Mouse (Mus musculus) kidney, postnatal 0 days (tissue): Measurements from ENCODE around the gene Ddi2. TPM values are rescaled to one million over a fixed set of nuclear protein-coding genes. Genes with fewer than 3 reads are reported as not detected.

Experiments used
- ATAC-seq: fragments of 200-750 bp; cut with Nextera tagmentation; replicated peaks from 2 replicates; pipeline ENCODE4 v1.8.0; 2017; ENCODE audit warnings: low read depth, moderate number of reproducible peaks, moderate TSS enrichment, moderate library complexity; ENCODE audit not compliant: low FRiP score
- DNase-seq: peaks from one replicate; pipeline ENCODE4 v3.0.0-alpha.2; 2016; ENCODE audit warnings: low spot score
- H3K27ac ChIP-seq: fragments of 300-500 bp; sonication (generic); 2 replicates; pipeline ENCODE4 v1.5.1; 2014; ENCODE audit warnings: mild to moderate bottlenecking
- H3K27me3 ChIP-seq: fragments of 300-500 bp; sonication (generic); 2 replicates; pipeline ENCODE4 v1.6.1; 2014; ENCODE audit warnings: low read length, mixed read lengths; ENCODE audit not compliant: insufficient read depth
- H3K36me3 ChIP-seq: fragments of 300-500 bp; sonication (generic); 2 replicates; pipeline ENCODE4 v1.6.1; 2014; ENCODE audit warnings: low read length, mixed read lengths; ENCODE audit not compliant: insufficient read depth
- H3K4me1 ChIP-seq: fragments of 300-500 bp; sonication (generic); replicated peaks from 2 replicates; pipeline ENCODE4 v1.6.1; 2014; ENCODE audit warnings: antibody characterized with exemption, low read length, mixed read lengths; ENCODE audit not compliant: insufficient read depth
- H3K4me2 ChIP-seq: fragments of 300-500 bp; sonication (generic); 2 replicates; pipeline ENCODE4 v1.6.1; 2014; ENCODE audit warnings: mild to moderate bottlenecking, low read length, moderate library complexity, mixed read lengths
- H3K4me3 ChIP-seq: fragments of 300-500 bp; sonication (generic); replicated peaks from 2 replicates; pipeline ENCODE4 v1.5.1; 2014; ENCODE audit warnings: low read depth, low read length
- H3K9ac ChIP-seq: fragments of 300-500 bp; sonication (generic); 2 replicates; pipeline ENCODE4 v1.6.1; 2014; ENCODE audit warnings: low read depth, low read length
- H3K9me3 ChIP-seq: fragments of 300-500 bp; sonication (generic); replicated peaks from 2 replicates; pipeline ENCODE4 v1.6.1; 2016; ENCODE audit warnings: low read length, inconsistent platforms, mixed read lengths
- CTCF ChIP-seq: IDR thresholded peaks from 2 replicates; pipeline ENCODE4 v1.5.1; 2016; ENCODE audit warnings: antibody characterized with exemption, low read depth, mild to moderate bottlenecking, moderate library complexity
- WGBS: fragments of 180-500 bp; shearing (Covaris S2); extraction: QIAGEN DNeasy Blood & Tissue Kit; methylation state at CpG from one replicate; pipeline ENCODE4 v1.1.7; 2014; 5-methylcytosine and 5-hydroxymethylcytosine counted together
- polyA plus RNA-seq: library from polyadenylated mRNA; unstranded; fragments of >200 nt; fragmentation: Nextera tagmentation; extraction: Ambion mirVana; gene quantifications from 2 replicates; pipeline ENCODE4 v1.2.1, GENCODE M21; 2015

Gene Ddi2
- polyA plus RNA-seq, 1 experiment from 2014 or later: 16.4 TPM

- Histone ChIP-seq H3K4me1 (no peaks in the 10 kb centered on the region), H3K9me3 (no peaks in the 10 kb centered on the region), H3K9ac (no peak overlapping the region), H3K4me2 (no peak overlapping the region), H3K4me3 (no peak overlapping the region), H3K27ac (no peak overlapping the region), H3K36me3 (peaks cover 8% of the 10 kb centered on the region; the same call in 1 of the 2 replicates), H3K27me3 (no peaks in the 10 kb centered on the region)
- 83% methylated on average over 10 of the region's 10 CpGs for WGBS
- DNase-seq (no peak), ATAC-seq (no peak)
- TF ChIP-seq CTCF: no peak
Measured at GRCm38 (mm10) chr4:141651944-141652343, 71.3 kb downstream of the Ddi2 start.

- ATAC-seq (no peak), DNase-seq (no peak)
- H3K36me3 ChIP-seq: peaks cover 8% of the 10 kb centered on the region; the same call in 1 of the 2 replicates
- TF ChIP-seq CTCF: no peak
- no peaks in the 10 kb centered on the region for H3K4me1 ChIP-seq
- no peak overlapping the region for H3K9ac ChIP-seq
- H3K27me3 ChIP-seq: no peaks in the 10 kb centered on the region
- H3K27ac ChIP-seq: no peak overlapping the region
- no peaks in the 10 kb centered on the region for H3K9me3 ChIP-seq
- H3K4me2 ChIP-seq: no peak overlapping the region
- H3K4me3 ChIP-seq: no peak overlapping the region
- WGBS: 91% methylated on average over 6 of the region's 6 CpGs
Measured at GRCm38 (mm10) chr4:141651286-141651685, 71.9 kb downstream of the Ddi2 start.

- H3K4me3 ChIP-seq: no peak overlapping the region
- no peaks in the 10 kb centered on the region for H3K27me3 ChIP-seq
- DNase-seq (no peak), ATAC-seq (no peak)
- H3K27ac ChIP-seq: no peak overlapping the region
- no peaks in the 10 kb centered on the region for H3K4me1 ChIP-seq
- no peak overlapping the region for H3K9ac ChIP-seq
- no peak for TF ChIP-seq CTCF
- no peaks in the 10 kb centered on the region for H3K9me3 ChIP-seq
- no peak overlapping the region for H3K4me2 ChIP-seq
- H3K36me3 ChIP-seq: peaks cover 8% of the 10 kb centered on the region; the same call in 1 of the 2 replicates
- 72% methylated on average over 6 of the region's 6 CpGs for WGBS
Measured at GRCm38 (mm10) chr4:141649244-141649643, 74.0 kb downstream of the Ddi2 start.

- no peak overlapping the region for H3K27ac ChIP-seq
- no peak for TF ChIP-seq CTCF
Measured at GRCm38 (mm10) chr4:141648262-141648661, 75.0 kb downstream of the Ddi2 start.

GRCm38 (mm10) chr4:141647187-141647586 lies 76.0 kb downstream of the Ddi2 start:
- ATAC-seq (no peak), DNase-seq (no peak)
- no peak overlapping the region for H3K4me3 ChIP-seq
- no peaks in the 10 kb centered on the region for H3K27me3 ChIP-seq
- H3K4me2 ChIP-seq: no peak overlapping the region
- 0 out of 2 replicates have a peak, but pooled peaks cover 4% of the 10 kb centered on the region for H3K36me3 ChIP-seq
- H3K9ac ChIP-seq: no peak overlapping the region
- H3K4me1 ChIP-seq: peaks cover 11% of the 10 kb centered on the region
- no peak overlapping the region for H3K27ac ChIP-seq
- TF ChIP-seq CTCF: no peak
- no peaks in the 10 kb centered on the region for H3K9me3 ChIP-seq
- WGBS: 89% methylated on average over 3 of the region's 3 CpGs

More at GRCm38 (mm10) chr4:141648262-141648661, 75.0 kb downstream of the Ddi2 start:
- DNase-seq (no peak), ATAC-seq (no peak)
- 96% methylated on average over 5 of the region's 5 CpGs for WGBS
- Histone ChIP-seq H3K36me3 (0 out of 2 replicates have a peak, but pooled peaks cover 4% of the 10 kb centered on the region), H3K4me3 (no peak overlapping the region), H3K4me1 (peaks cover 8% of the 10 kb centered on the region), H3K9me3 (no peaks in the 10 kb centered on the region), H3K4me2 (no peak overlapping the region), H3K27me3 (no peaks in the 10 kb centered on the region), H3K9ac (no peak overlapping the region)

GRCm38 (mm10) chr4:141645988-141646387 lies 77.2 kb downstream of the Ddi2 start:
- peaks cover 11% of the 10 kb centered on the region for H3K4me1 ChIP-seq
- 90% methylated on average over 8 of the region's 8 CpGs for WGBS
- H3K4me2 ChIP-seq: no peak overlapping the region
- no peaks in the 10 kb centered on the region for H3K9me3 ChIP-seq
- no peak overlapping the region for H3K9ac ChIP-seq
- no peaks in the 10 kb centered on the region for H3K27me3 ChIP-seq
- H3K36me3 ChIP-seq: peaks cover 6% of the 10 kb centered on the region; the same call in 1 of the 2 replicates
- TF ChIP-seq CTCF: no peak
- no peak for ATAC-seq
- no peak overlapping the region for H3K4me3 ChIP-seq
- no peak for DNase-seq
- no peak overlapping the region for H3K27ac ChIP-seq
